Mouse (Mus musculus) kidney, adult 2 months (tissue): ENCODE measurements around the gene Crybb1. TPM values are rescaled to one million over a fixed set of nuclear protein-coding genes. Genes with fewer than 3 reads are reported as not detected.

Source experiments
- DNase-seq: peaks from one replicate; pipeline ENCODE4 v3.0.0; 2021
- H3K27ac ChIP-seq: fragments of 200-500 bp; 2 replicates; pipeline ENCODE4 v1.5.1; 2012; ENCODE audit warnings: low read depth, low read length, control low read depth, inconsistent platforms; ENCODE audit not compliant: insufficient read depth
- H3K27me3 ChIP-seq: fragments of 200-500 bp; replicated peaks from 2 replicates; pipeline ENCODE4 v1.6.1; 2012; ENCODE audit warnings: mild to moderate bottlenecking, moderate library complexity, low read length, inconsistent platforms; ENCODE audit not compliant: control insufficient read depth, insufficient read depth
- H3K36me3 ChIP-seq: fragments of 200-500 bp; 2 replicates; pipeline ENCODE4 v1.6.1; 2012; ENCODE audit warnings: mild to moderate bottlenecking, moderate library complexity, low read length, inconsistent platforms; ENCODE audit not compliant: control insufficient read depth, insufficient read depth
- H3K4me1 ChIP-seq: fragments of 200-500 bp; 2 replicates; pipeline ENCODE4 v1.6.1; 2011; ENCODE audit warnings: low read length; ENCODE audit not compliant: control insufficient read depth, insufficient read depth
- H3K4me3 ChIP-seq: fragments of 200-500 bp; 2 replicates; pipeline ENCODE4 v1.5.1; 2011; ENCODE audit warnings: mild to moderate bottlenecking, low read depth, low read length, control low read depth; ENCODE audit not compliant: insufficient read depth
- CTCF ChIP-seq: fragments of 200-500 bp; conservative IDR thresholded peaks from 2 replicates; pipeline ENCODE4 v1.5.1; 2011; ENCODE audit warnings: low read depth, mild to moderate bottlenecking, control low read depth, low read length, moderate library complexity, mixed read lengths; ENCODE audit not compliant: insufficient read depth, insufficient read length
- POLR2A ChIP-seq: fragments of 200-500 bp; IDR thresholded peaks from one replicate; pipeline ENCODE4 v1.6.1; 2011; ENCODE audit warnings: low read depth, low read length, control low read depth
- WGBS: fragments of 180-500 bp; shearing (Covaris S2); methylation state at CpG from one replicate; pipeline ENCODE4 v1.1.7; 2018; 5-methylcytosine and 5-hydroxymethylcytosine counted together
- polyA plus RNA-seq: library from polyadenylated mRNA; depleted of rRNA; stranded (reverse); fragments of >200 nt; gene quantifications from 2 replicates; pipeline ENCODE4 v1.2.3, GENCODE M21; 2012; rRNA removed

Gene Crybb1
- polyA plus RNA-seq, 1 experiment, result 0.14 TPM

GRCm38 (mm10) chr5:112313222-112313885, 57.7 kb downstream of the Crybb1 start:
- H3K27ac ChIP-seq, result no peak overlapping the region
- no peak for DNase-seq
- WGBS, result 87% methylated on average over 11 of the region's 11 CpGs
- no peak overlapping the region for H3K4me3 ChIP-seq
- H3K4me1 ChIP-seq, result no peaks in the 10 kb centered on the region
- peaks cover 2% of the 10 kb centered on the region; the same call in 1 of the 2 replicates for H3K36me3 ChIP-seq
- TF ChIP-seq CTCF (no peak), POLR2A (no peak)
- H3K27me3 ChIP-seq, result no peaks in the 10 kb centered on the region

DNA sequence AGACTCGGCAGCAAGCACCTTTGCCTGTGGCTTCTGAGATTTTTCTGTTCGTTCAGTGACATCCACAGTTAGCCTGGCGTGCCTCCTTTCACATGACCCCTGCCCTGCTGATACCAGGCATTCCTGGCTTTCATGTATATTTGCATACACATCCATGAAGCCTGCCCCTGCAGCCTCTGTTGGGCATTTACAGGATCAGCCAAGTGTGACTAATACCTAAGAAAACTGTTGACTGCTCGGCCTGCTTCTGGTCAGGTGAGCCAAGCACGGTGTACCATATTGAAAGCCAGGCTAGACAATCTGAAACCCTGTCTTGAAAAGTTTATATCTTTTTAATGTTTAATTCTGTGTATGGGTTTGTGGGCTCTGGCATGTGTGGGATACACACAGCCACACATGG, 60.9 kb downstream of the Crybb1 start:
- H3K4me3 ChIP-seq, result no peak overlapping the region
- H3K27ac ChIP-seq, result no peak overlapping the region; the same call in 1 of the 2 replicates
- WGBS, result 31% methylated on average over 5 of the region's 5 CpGs

GRCm38 (mm10) chr5:112317328-112317727, 61.7 kb downstream of the Crybb1 start:
- TF ChIP-seq POLR2A, result no peak
- no peak for TF ChIP-seq CTCF
- 58% methylated on average over 5 of the region's 5 CpGs for WGBS
- Histone ChIP-seq H3K36me3 (peaks cover 2% of the 10 kb centered on the region; the same call in 1 of the 2 replicates), H3K27ac (no peak overlapping the region), H3K27me3 (no peaks in the 10 kb centered on the region), H3K4me3 (no peak overlapping the region), H3K4me1 (no peaks in the 10 kb centered on the region)
- DNase-seq, result peak; percentile 67

More for the DNA sequence above, 60.9 kb downstream of the Crybb1 start:
- peaks cover 2% of the 10 kb centered on the region; the same call in 1 of the 2 replicates for H3K36me3 ChIP-seq
- peak; percentile 39 for DNase-seq
- H3K27me3 ChIP-seq, result no peaks in the 10 kb centered on the region
- TF ChIP-seq CTCF (no peak; the same call in 1 of the 2 replicates), POLR2A (no peak)
- H3K4me1 ChIP-seq, result no peaks in the 10 kb centered on the region

Other genes starting within 250 kb of the Crybb1 start
- 0.35 TPM in 1 of 2 replicates, not detected in the other for gene Cryba4, start 3.3 kb upstream of the Crybb1 start, polyA plus RNA-seq
- gene Tpst2, start 20.9 kb downstream of the Crybb1 start, polyA plus RNA-seq, result 37.6 and 42.0 TPM in 2 replicates
- gene Tfip11, start 70.5 kb downstream of the Crybb1 start, polyA plus RNA-seq, result 26.7 and 29.1 TPM in 2 replicates
- 31.2 and 39.3 TPM in 2 replicates for gene Srrd, start 87.2 kb downstream of the Crybb1 start, polyA plus RNA-seq
- gene Hps4, start 87.3 kb downstream of the Crybb1 start, polyA plus RNA-seq, result 43.5 and 54.3 TPM in 2 replicates
- gene Gm6583, start 100.2 kb downstream of the Crybb1 start, polyA plus RNA-seq, result not detected in 2 replicates
- gene Asphd2, start 139.1 kb downstream of the Crybb1 start, polyA plus RNA-seq, result 0.20 and 0.45 TPM in 2 replicates
- not detected in 2 replicates for gene Gm6588, start 193.6 kb downstream of the Crybb1 start, polyA plus RNA-seq